Mouse (Mus musculus) neural tube, embryonic 13.5 days (tissue): ENCODE measurements around the gene Elovl6. TPM values are rescaled to one million over a fixed set of nuclear protein-coding genes. Genes with fewer than 3 reads are reported as not detected.

Experiments
- ATAC-seq: fragments of 200-750 bp; cut with Nextera tagmentation; 2 replicates; pipeline ENCODE4 v1.8.0; 2017; ENCODE audit warnings: low read depth, mild to moderate bottlenecking, moderate TSS enrichment, moderate library complexity
- H3K27ac ChIP-seq: fragments of 300-500 bp; sonication (generic); replicated peaks from 2 replicates; pipeline ENCODE4 v1.5.1; 2015; ENCODE audit warnings: moderate library complexity, mild to moderate bottlenecking, inconsistent platforms
- H3K27me3 ChIP-seq: fragments of 300-500 bp; sonication (generic); 2 replicates; pipeline ENCODE4 v1.6.1; 2015; ENCODE audit warnings: mild to moderate bottlenecking, inconsistent platforms
- H3K36me3 ChIP-seq: fragments of 300-500 bp; sonication (generic); 2 replicates; pipeline ENCODE4 v1.6.1; 2015; ENCODE audit warnings: mild to moderate bottlenecking, inconsistent platforms
- H3K4me1 ChIP-seq: fragments of 300-500 bp; sonication (generic); replicated peaks from 2 replicates; pipeline ENCODE4 v1.6.1; 2015; ENCODE audit warnings: inconsistent platforms
- H3K4me2 ChIP-seq: fragments of 300-500 bp; sonication (generic); 2 replicates; pipeline ENCODE4 v1.6.1; 2015; ENCODE audit warnings: inconsistent platforms, mild to moderate bottlenecking, moderate library complexity
- H3K4me3 ChIP-seq: fragments of 300-500 bp; sonication (generic); 2 replicates; pipeline ENCODE4 v1.5.1; 2015; ENCODE audit warnings: mild to moderate bottlenecking, inconsistent platforms
- H3K9ac ChIP-seq: fragments of 300-500 bp; sonication (generic); 2 replicates; pipeline ENCODE4 v1.6.1; 2015; ENCODE audit warnings: moderate library complexity, mild to moderate bottlenecking, inconsistent platforms
- H3K9me3 ChIP-seq: fragments of 300-500 bp; sonication (generic); 2 replicates; pipeline ENCODE4 v1.6.1; 2016; ENCODE audit warnings: inconsistent platforms
- WGBS: fragments of 180-500 bp; shearing (Covaris S2); methylation state at CpG from one replicate; pipeline ENCODE4 v1.1.7; 2015; 5-methylcytosine and 5-hydroxymethylcytosine counted together
- polyA plus RNA-seq: library from polyadenylated mRNA; unstranded; fragments of >200 nt; fragmentation: Nextera tagmentation; extraction: Ambion mirVana; gene quantifications from 2 replicates; pipeline ENCODE4 v1.2.1, GENCODE M21; 2015

Gene Elovl6
- polyA plus RNA-seq, 1 experiment from 2014 or later = 30.8 TPM

DNA sequence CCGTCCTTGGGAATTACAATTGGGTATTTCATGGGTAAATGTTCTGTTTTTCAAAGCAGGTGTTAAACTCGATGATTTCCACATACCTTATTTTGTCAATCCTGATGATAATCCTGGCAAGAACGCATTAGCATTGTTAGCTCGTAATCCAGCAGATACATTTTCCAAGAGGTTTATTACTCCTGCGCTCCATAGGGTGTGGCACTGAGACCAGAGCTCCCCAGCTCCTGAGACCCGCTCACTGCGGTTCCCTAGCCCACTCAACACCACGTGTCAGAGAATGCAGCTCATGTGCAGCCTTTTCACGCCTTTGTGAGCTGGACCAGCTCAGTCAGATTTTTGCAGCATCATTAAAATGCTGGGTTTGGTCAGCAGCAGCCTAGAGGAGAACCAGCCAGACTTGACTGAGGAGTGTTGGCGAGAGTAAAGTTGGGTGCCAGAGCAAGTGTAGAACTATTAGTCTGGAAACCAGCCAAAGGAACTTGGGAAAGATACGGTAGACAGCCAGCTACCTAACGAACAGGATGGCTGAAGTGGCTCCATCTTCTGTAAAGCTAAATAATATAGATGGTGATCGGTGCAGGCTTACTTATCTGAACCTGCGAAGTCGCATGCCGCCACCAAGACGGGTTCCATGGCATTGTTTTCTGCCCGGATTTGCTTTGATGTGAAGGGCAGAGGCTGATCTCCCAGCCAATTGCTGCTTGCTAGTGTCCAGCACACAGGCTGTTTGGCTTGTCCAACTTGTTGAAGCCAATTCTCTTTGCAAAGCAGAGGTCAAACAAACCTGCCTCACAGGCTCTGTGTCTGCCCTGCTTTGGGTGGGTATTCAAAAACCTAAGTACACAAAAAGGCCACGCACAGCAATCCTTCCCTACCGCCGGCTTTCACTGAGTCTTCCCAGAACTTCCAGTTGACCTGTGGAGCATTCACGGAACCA is 26.1 kb downstream of the Elovl6 start:
- no peaks in the 10 kb centered on the region for H3K27me3 ChIP-seq
- H3K4me2 ChIP-seq = no peak overlapping the region
- no peak overlapping the region for H3K27ac ChIP-seq
- ATAC-seq = no peak
- 91% methylated on average over 22 of the region's 22 CpGs for WGBS
- H3K9ac ChIP-seq = no peak overlapping the region
- H3K4me1 ChIP-seq = no peaks in the 10 kb centered on the region
- 0 out of 2 replicates have a peak, but pooled peaks cover 3% of the 10 kb centered on the region for H3K36me3 ChIP-seq
- H3K9me3 ChIP-seq = no peaks in the 10 kb centered on the region
- H3K4me3 ChIP-seq = no peak overlapping the region

DNA sequence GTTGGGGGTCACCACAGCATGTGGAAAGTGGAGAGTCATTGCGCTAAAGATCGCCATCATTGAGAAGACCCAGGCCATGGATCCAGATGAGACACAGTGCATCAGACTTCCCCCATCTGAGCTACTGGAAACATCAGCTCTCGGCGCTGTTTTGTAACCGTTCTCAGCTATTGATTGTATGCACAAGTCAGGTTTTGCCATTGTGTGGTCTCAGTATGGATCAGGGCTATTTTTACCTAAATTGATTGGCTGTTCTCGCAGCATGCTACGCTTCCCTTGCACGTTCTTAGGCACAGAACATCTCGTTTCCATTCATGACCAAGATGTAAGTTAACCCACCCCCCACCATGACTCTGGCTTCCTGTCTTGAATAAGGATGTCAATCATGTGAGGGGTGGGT is 27.9 kb downstream of the Elovl6 start:
- no peak for ATAC-seq
- H3K36me3 ChIP-seq = peaks cover 6% of the 10 kb centered on the region; the same call in 1 of the 2 replicates
- WGBS = 93% methylated on average over 9 of the region's 9 CpGs

DNA sequence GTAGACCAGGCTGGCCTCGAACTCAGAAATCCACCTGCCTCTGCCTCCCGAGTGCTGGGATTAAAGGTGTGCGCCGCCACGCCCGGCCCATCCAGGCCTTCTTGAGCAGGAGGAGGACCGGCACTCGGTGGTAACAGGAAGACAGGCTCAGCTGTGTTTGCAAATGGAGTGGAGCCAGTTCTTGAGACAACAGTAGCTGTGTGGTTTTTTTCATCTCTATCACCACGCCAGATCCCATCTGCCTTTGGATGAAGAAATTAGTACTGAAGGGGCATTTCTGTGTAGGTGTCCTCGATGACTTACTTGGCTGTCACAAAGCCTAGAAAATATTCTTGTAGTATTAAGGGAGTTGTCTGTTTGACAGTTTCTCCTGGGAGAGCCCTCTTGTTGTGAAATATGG is 28.9 kb downstream of the Elovl6 start:
- Histone ChIP-seq H3K4me1 (no peaks in the 10 kb centered on the region), H3K9ac (no peak overlapping the region), H3K27me3 (no peaks in the 10 kb centered on the region), H3K9me3 (no peaks in the 10 kb centered on the region), H3K4me2 (no peak overlapping the region), H3K36me3 (peaks cover 6% of the 10 kb centered on the region; the same call in 1 of the 2 replicates), H3K27ac (no peak overlapping the region), H3K4me3 (no peak overlapping the region)
- ATAC-seq = no peak
- 93% methylated on average over 10 of the region's 10 CpGs for WGBS

More for the DNA sequence above, 27.9 kb downstream of the Elovl6 start:
- H3K9me3 ChIP-seq = no peaks in the 10 kb centered on the region
- H3K4me2 ChIP-seq = no peak overlapping the region
- H3K27ac ChIP-seq = no peak overlapping the region
- no peak overlapping the region for H3K4me3 ChIP-seq
- no peaks in the 10 kb centered on the region for H3K4me1 ChIP-seq
- H3K9ac ChIP-seq = no peak overlapping the region
- H3K27me3 ChIP-seq = no peaks in the 10 kb centered on the region

DNA sequence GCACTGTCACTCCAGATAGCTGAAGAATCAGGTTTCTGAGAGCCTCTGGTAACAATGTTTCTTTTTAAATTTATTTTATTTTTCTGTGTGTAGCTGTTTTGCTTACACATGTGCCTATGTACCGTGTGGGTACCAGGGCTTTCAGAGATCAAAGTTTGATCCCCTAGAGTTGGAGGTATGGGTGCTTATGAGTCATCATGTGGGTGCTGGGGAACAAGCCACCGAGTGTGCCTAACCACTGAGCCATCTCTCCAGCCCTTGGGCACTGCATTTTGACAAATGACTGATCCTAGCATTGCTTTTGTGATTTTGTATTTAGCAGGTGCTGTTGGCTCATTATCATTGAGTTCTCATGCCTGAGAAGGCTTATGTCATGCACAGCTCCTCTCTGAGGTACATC is 29.7 kb downstream of the Elovl6 start:
- ATAC-seq = no peak
- WGBS = 94% methylated on average over 2 of the region's 2 CpGs
- H3K4me1 ChIP-seq = no peaks in the 10 kb centered on the region
- no peak overlapping the region for H3K4me2 ChIP-seq
- H3K27ac ChIP-seq = no peak overlapping the region
- no peak overlapping the region for H3K9ac ChIP-seq
- no peaks in the 10 kb centered on the region for H3K27me3 ChIP-seq
- H3K4me3 ChIP-seq = no peak overlapping the region
- H3K36me3 ChIP-seq = peaks cover 6% of the 10 kb centered on the region; the same call in 1 of the 2 replicates
- H3K9me3 ChIP-seq = no peaks in the 10 kb centered on the region

DNA sequence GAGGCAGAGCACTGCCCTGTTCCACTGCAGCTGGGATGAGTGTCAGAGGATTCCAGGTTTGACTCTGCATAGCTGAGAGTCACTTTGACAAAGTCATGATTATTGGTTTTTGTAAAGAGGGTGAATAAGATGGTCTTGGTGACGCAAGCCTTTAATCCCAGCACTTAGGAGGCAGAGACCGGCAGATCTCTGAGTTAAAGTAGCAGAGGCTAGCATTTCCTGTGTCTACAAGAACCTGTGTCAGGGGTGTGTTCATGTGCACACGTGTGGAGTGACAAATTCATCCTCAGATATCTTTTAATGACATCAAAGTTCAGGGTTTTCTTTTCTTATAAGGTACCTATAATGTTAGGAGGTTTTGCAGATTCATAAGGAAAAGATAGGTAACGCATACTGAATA is 30.3 kb downstream of the Elovl6 start:
- Histone ChIP-seq H3K9ac (no peak overlapping the region), H3K4me2 (no peak overlapping the region), H3K27me3 (no peaks in the 10 kb centered on the region), H3K4me3 (no peak overlapping the region), H3K9me3 (no peaks in the 10 kb centered on the region), H3K4me1 (no peaks in the 10 kb centered on the region), H3K36me3 (peaks cover 6% of the 10 kb centered on the region; the same call in 1 of the 2 replicates), H3K27ac (no peak overlapping the region)
- no peak for ATAC-seq
- 94% methylated on average over 4 of the region's 4 CpGs for WGBS

DNA sequence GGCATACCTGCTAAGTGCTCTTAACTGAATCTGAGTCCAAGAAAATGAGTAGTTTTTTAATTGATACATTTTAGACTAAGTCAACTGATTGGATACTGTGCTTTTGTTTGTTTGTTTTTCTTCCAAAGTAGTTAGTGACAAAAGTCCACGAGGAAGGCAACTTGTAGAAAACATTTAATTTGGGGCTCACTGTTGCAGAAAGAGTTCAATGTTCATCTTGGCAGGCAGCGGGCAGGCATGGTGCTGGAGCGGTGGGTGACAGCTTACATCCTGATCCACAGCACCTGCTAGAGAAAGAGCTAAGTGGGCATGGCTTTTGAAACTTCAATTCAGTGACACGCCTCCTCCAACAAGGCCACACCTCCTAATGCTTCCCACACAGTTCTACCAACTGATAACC is 31.7 kb downstream of the Elovl6 start:
- Histone ChIP-seq H3K9ac (no peak overlapping the region), H3K4me3 (no peak overlapping the region), H3K9me3 (no peaks in the 10 kb centered on the region), H3K36me3 (peaks cover 6% of the 10 kb centered on the region; the same call in 1 of the 2 replicates), H3K4me2 (no peak overlapping the region), H3K27ac (no peak overlapping the region), H3K27me3 (no peaks in the 10 kb centered on the region), H3K4me1 (peaks cover 7% of the 10 kb centered on the region)
- no peak for ATAC-seq
- WGBS = 91% methylated on average over 4 of the region's 4 CpGs

DNA sequence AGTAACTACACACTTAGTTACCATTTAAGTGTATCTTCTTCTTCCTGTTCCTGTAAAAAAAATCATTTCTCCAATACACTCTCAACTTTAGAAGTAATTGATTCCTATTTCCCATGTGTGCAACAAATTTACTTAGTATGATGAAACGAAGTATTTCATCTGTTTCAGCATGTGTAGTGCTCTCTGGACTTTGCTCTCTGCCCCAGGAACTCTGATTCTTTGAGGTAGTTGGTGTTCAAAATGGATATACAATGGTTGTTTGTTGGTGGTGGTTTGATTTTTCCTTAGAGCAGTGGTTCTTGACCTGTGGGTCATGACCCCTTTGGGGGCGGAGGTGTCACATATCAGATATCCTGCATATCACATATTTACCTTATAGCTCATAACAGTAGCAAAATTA is 32.7 kb downstream of the Elovl6 start:
- 83% methylated on average over 2 of the region's 2 CpGs for WGBS
- H3K4me1 ChIP-seq = peaks cover 7% of the 10 kb centered on the region
- no peaks in the 10 kb centered on the region for H3K9me3 ChIP-seq
- no peak for ATAC-seq
- H3K27me3 ChIP-seq = no peaks in the 10 kb centered on the region
- no peak overlapping the region for H3K4me3 ChIP-seq
- H3K27ac ChIP-seq = no peak overlapping the region
- H3K9ac ChIP-seq = no peak overlapping the region
- H3K36me3 ChIP-seq = peaks cover 6% of the 10 kb centered on the region; the same call in 1 of the 2 replicates
- H3K4me2 ChIP-seq = no peak overlapping the region

DNA sequence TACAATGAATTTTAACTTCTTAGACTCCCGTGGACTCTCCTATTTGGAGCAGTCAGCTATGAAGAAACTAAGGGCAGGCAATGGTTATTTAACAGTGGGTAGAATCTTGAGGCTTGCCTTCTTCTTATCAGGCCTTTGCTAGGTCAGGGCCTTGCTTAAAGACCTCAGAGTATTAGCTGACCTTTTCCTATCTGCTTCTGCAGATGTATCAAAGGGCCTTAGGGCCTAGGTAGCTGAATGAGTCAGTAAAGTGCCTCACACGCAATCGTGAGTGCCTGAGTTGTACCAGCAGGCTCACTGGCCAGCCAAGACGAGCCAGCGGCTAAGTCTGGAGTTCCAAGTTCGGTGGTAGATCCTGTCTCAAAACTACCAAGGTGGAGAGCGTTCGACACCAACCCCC is 33.3 kb downstream of the Elovl6 start:
- H3K36me3 ChIP-seq = peaks cover 6% of the 10 kb centered on the region; the same call in 1 of the 2 replicates
- WGBS = 89% methylated on average over 8 of the region's 8 CpGs

DNA sequence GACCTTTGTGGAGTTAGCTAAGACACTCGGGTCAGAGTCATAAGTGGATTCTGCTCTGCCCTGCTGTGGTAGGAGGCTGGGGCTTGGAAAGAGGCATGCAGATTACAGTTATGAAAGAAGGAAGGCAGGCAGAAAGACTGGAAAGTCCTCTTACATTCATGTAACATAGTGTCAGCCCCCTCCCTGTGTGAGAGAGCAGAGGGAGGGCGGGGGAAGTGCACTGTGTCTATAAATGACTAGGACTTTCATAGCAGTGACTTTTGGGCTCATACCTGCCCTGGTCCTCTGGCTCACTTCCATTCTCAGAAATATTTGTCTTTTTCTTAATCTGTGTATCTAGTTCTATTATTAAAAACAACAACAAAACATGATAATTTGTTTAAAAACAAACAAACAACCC is 33.9 kb downstream of the Elovl6 start:
- Histone ChIP-seq H3K4me3 (no peak overlapping the region), H3K4me1 (peaks cover 7% of the 10 kb centered on the region), H3K27ac (no peak overlapping the region), H3K9me3 (no peaks in the 10 kb centered on the region), H3K27me3 (no peaks in the 10 kb centered on the region), H3K4me2 (no peak overlapping the region), H3K36me3 (peaks cover 6% of the 10 kb centered on the region; the same call in 1 of the 2 replicates), H3K9ac (no peak overlapping the region)
- 84% methylated on average over 2 of the region's 2 CpGs for WGBS
- ATAC-seq = no peak

More for the DNA sequence above, 33.3 kb downstream of the Elovl6 start:
- Histone ChIP-seq H3K9me3 (no peaks in the 10 kb centered on the region), H3K9ac (no peak overlapping the region), H3K4me3 (no peak overlapping the region), H3K27me3 (no peaks in the 10 kb centered on the region), H3K4me2 (no peak overlapping the region), H3K4me1 (peaks cover 7% of the 10 kb centered on the region), H3K27ac (no peak overlapping the region)
- no peak for ATAC-seq

DNA sequence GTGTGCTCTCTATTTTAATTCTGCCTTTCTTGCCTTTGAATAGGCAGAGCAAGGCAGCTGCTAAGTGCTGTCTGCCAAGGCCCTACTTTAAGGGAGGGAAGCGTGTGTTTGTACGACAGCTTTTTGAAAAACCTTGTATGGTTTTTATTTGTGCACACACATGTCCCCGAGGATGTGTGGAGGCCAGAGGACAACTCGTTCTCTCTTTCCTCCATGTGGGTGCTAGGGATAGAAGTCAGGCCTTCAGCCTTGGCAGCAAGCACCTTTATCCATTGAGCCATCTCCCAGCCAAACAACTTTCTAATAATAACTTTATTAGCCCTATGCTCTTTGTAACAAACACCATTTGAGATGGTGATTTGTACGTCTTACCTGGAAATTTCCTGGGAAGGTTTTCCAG is 34.7 kb downstream of the Elovl6 start:
- Histone ChIP-seq H3K4me3 (no peak overlapping the region), H3K27me3 (no peaks in the 10 kb centered on the region), H3K36me3 (peaks cover 6% of the 10 kb centered on the region; the same call in 1 of the 2 replicates), H3K4me2 (no peak overlapping the region), H3K4me1 (peaks cover 7% of the 10 kb centered on the region), H3K27ac (no peak overlapping the region), H3K9me3 (no peaks in the 10 kb centered on the region), H3K9ac (no peak overlapping the region)
- no peak for ATAC-seq
- whole genome bisulfite sequencing = 71% methylated on average over 5 of the region's 5 CpGs

DNA sequence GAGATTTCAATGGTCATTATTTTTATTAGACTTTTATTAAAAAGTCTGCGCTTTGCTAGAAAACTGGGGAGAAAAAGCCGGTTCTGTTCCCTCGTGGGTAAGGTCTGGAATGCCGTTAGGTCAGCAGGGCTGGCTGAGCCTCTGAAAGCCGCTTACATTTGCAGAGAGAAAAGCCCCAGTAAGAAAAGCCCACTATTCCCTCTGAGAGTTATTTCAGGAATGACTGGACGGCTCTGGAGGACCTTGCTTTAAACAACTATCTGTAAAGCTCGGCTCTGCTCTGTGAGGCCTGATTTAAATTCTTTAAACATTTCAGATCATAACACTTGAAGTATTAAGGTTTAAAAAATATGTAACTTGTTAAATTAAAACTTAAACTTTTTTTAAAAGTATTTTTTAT is 36.4 kb downstream of the Elovl6 start:
- H3K9me3 ChIP-seq = no peaks in the 10 kb centered on the region
- H3K4me2 ChIP-seq = no peak overlapping the region
- H3K36me3 ChIP-seq = peaks cover 6% of the 10 kb centered on the region; the same call in 1 of the 2 replicates
- H3K4me3 ChIP-seq = no peak overlapping the region
- peaks cover 17% of the 10 kb centered on the region for H3K4me1 ChIP-seq
- no peak overlapping the region for H3K9ac ChIP-seq
- H3K27ac ChIP-seq = peak overlapping the region; percentile 35; the same call in 1 of the 2 replicates
- no peaks in the 10 kb centered on the region for H3K27me3 ChIP-seq
- WGBS = 50% methylated on average over 7 of the region's 7 CpGs
- ATAC-seq = peak; percentile 34; the same call in 1 of the 2 replicates

DNA sequence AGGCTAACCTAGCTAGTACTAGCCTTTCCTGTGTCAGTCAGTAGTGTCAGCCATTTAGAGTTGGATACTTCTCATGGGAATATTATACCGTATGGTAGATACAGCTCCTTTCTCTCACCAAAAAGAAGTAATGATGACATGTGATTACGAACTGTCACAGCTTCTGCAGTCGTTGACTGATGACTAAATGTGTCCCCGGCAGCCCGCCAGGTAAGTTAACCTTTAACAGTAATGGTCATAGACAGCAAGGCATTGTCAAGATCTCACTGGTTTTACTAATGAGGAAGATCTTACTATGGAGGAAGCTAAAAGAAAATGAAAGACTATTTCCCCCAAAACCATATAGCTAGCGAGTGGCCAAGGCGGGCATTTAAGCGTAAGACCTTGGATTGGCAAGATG is 38.8 kb downstream of the Elovl6 start:
- ATAC-seq = no peak

More for the DNA sequence above, 38.8 kb downstream of the Elovl6 start:
- H3K36me3 ChIP-seq = 0 out of 2 replicates have a peak, but pooled peaks cover 6% of the 10 kb centered on the region
- H3K9ac ChIP-seq = no peak overlapping the region
- H3K4me1 ChIP-seq = peaks cover 18% of the 10 kb centered on the region
- 94% methylated on average over 8 of the region's 8 CpGs for WGBS
- H3K9me3 ChIP-seq = no peaks in the 10 kb centered on the region
- H3K27ac ChIP-seq = no peak overlapping the region
- no peak overlapping the region for H3K4me3 ChIP-seq
- no peaks in the 10 kb centered on the region for H3K27me3 ChIP-seq
- H3K4me2 ChIP-seq = no peak overlapping the region
